Mouse (Mus musculus) lung, adult 2 months (tissue): ENCODE results near the gene Rnf150.

ENCODE experiments used
- CTCF ChIP-seq: fragments of 200-500 bp; IDR thresholded peaks from 2 replicates; pipeline ENCODE4 v1.5.1; 2011; ENCODE audit warnings: mild to moderate bottlenecking, low read length, control low read depth; ENCODE audit not compliant: insufficient read depth
- POLR2A ChIP-seq: fragments of 200-500 bp; IDR thresholded peaks from 2 replicates; pipeline ENCODE4 v1.6.1; 2011; ENCODE audit warnings: low read depth, mild to moderate bottlenecking, control low read depth, low read length, borderline replicate concordance; ENCODE audit errors: extremely low read depth

- TF ChIP-seq CTCF (no peak), POLR2A (no peak)
Observed at GRCm38 (mm10) chr8:82945867-82946266, 82.7 kb downstream of the Rnf150 start.
